Mouse (Mus musculus): Measurements from ENCODE around the gene Pax3. TPM values are rescaled to one million over a fixed set of nuclear protein-coding genes. Genes with fewer than 3 reads are reported as not detected.

The Pax3 gene
- polyA plus RNA-seq, 2 experiments: 0.54 to 0.99 TPM

DNA sequence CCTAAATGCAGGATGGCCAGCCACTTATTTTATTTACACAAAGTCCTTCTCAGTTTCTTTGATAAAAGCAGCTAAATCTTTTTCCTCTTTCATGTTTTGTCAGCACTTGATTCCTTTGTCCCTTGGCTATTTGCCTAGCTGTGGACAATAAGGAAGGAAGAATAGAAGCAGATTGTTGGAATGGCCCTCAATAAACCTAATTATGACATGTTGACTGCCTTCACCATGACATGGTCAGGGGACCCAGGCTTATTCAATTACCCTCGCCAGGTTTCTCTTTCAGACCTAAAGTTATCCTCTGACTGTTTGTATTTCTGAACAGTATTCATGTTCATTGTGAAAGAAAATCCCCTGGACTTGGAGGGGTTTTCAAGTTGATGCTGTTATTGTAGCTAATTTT, 25.3 kb downstream of the Pax3 start:
- DNase-seq (ENCODE audit: low spot score) (no peak), ATAC-seq (ENCODE audit: low FRiP score, low read depth) (no peak)
- TF ChIP-seq POLR2A (IDR thresholded peaks at IDR 0.05; ENCODE audit: borderline replicate concordance, extremely low read depth, insufficient read depth, insufficient read length): no peak
- 35% methylated on average over 1 of the region's 1 CpGs for WGBS
- Histone ChIP-seq H3K4me2 (replicated peaks; ENCODE audit: low read depth, low read length, severe bottlenecking) (no peak overlapping the region), H3K9ac (ENCODE audit: low read depth, low read length, severe bottlenecking) (no peak overlapping the region), H3K4me1 (ENCODE audit: control insufficient read depth, insufficient read depth, low read length) (no peaks in the 10 kb centered on the region), H3K4me3 (replicated peaks; ENCODE audit: low read length) (no peak overlapping the region), H3K36me3 (ENCODE audit: control insufficient read depth, insufficient read depth, low read length) (no peaks in the 10 kb centered on the region), H3K27ac (replicated peaks; ENCODE audit: low read depth, low read length) (no peak overlapping the region), H3K9me3 (ENCODE audit: control insufficient read depth, low read length) (no peaks in the 10 kb centered on the region), H3K27me3 (ENCODE audit: control insufficient read depth, insufficient read depth, low read length) (peaks cover 15% of the 10 kb centered on the region; the same call in 1 of the 2 replicates)

DNA sequence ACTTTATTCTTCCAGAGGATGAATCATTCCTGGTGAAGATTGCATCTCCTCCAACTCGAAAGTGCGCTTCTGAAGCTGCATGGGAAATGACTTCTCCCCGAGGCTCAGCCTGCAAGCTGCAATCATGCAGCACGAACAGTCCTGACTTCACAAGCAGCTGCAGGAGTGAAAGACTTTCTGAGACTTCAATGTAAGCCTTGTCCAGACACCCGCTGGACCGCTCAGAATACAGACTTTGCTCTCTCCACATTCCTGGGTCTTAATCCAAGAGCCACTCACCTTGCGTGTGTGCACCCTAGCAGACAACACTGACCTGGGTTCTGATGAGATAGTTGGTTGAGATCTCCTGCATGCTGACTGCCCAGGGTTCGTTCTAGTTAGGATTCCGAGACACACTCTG, 26.2 kb downstream of the Pax3 start:
- ATAC-seq (ENCODE audit: low FRiP score, low read depth) (no peak), DNase-seq (ENCODE audit: low spot score) (no peak)
- 56% methylated on average over 9 of the region's 9 CpGs for WGBS
- H3K9me3 ChIP-seq (ENCODE audit: control insufficient read depth, low read length): no peaks in the 10 kb centered on the region
- no peak overlapping the region for H3K9ac ChIP-seq (ENCODE audit: low read depth, low read length, severe bottlenecking)
- H3K27ac ChIP-seq (replicated peaks; ENCODE audit: low read depth, low read length): no peak overlapping the region
- H3K4me2 ChIP-seq (replicated peaks; ENCODE audit: low read depth, low read length, severe bottlenecking): no peak overlapping the region
- H3K4me3 ChIP-seq (replicated peaks; ENCODE audit: low read length): no peak overlapping the region
- peaks cover 15% of the 10 kb centered on the region; the same call in 1 of the 2 replicates for H3K27me3 ChIP-seq (ENCODE audit: control insufficient read depth, insufficient read depth, low read length)
- H3K36me3 ChIP-seq (ENCODE audit: control insufficient read depth, insufficient read depth, low read length): no peaks in the 10 kb centered on the region
- no peaks in the 10 kb centered on the region for H3K4me1 ChIP-seq (ENCODE audit: control insufficient read depth, insufficient read depth, low read length)
- no peak for TF ChIP-seq POLR2A (IDR thresholded peaks at IDR 0.05; ENCODE audit: borderline replicate concordance, extremely low read depth, insufficient read depth, insufficient read length)

GRCm38 (mm10) chr1:78168796-78169195, 28.1 kb downstream of the Pax3 start:
- no peaks in the 10 kb centered on the region for H3K4me1 ChIP-seq (ENCODE audit: control insufficient read depth, insufficient read depth, low read length)
- H3K27ac ChIP-seq (replicated peaks; ENCODE audit: low read depth, low read length): no peak overlapping the region
- H3K36me3 ChIP-seq (ENCODE audit: control insufficient read depth, insufficient read depth, low read length): no peaks in the 10 kb centered on the region
- WGBS: 81% methylated on average over 3 of the region's 3 CpGs
- DNase-seq (ENCODE audit: low spot score): no peak
- no peak overlapping the region for H3K9ac ChIP-seq (ENCODE audit: low read depth, low read length, severe bottlenecking)
- no peak for ATAC-seq (ENCODE audit: low FRiP score, low read depth)
- H3K9me3 ChIP-seq (ENCODE audit: control insufficient read depth, low read length): no peaks in the 10 kb centered on the region
- H3K27me3 ChIP-seq (ENCODE audit: control insufficient read depth, insufficient read depth, low read length): peaks cover 15% of the 10 kb centered on the region; the same call in 1 of the 2 replicates
- no peak overlapping the region for H3K4me3 ChIP-seq (replicated peaks; ENCODE audit: low read length)
- no peak for TF ChIP-seq POLR2A (IDR thresholded peaks at IDR 0.05; ENCODE audit: borderline replicate concordance, extremely low read depth, insufficient read depth, insufficient read length)
- H3K4me2 ChIP-seq (replicated peaks; ENCODE audit: low read depth, low read length, severe bottlenecking): no peak overlapping the region

DNA sequence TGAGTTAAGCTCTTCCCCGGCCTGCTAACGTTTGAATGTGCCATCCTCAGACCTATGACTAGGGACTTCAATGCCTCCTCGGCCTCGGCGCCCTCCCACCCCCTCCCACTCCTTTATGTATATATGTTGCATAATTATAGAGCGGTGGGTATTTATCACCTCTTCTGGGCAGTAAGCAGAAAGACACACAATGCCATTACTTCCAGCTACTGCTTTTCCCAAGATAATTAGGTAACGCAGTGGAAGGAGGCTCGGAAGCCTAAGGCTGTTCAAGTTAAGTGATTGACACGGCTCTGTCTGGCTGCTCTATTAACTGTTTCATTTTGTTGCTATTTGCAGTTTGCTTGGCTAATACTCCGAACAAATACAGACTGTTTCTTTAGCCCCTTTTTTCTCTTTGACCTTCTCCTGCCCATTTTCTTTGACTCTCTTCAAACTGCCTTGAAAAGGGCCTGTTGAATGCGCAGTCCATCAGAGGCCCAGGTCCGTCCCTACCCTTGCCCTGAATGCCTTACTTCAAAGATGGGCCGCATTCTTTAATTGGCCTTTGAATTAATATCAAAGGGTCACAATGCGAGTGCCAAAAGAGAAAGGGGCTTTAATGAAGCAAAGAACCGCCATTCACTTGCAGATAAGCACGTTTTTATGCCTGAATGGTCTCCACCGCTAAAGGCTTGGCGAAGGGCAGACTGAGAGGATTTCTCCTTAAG, 29.2 kb downstream of the Pax3 start:
- H3K4me3 ChIP-seq (replicated peaks; ENCODE audit: low read length): no peak overlapping the region
- no peak for DNase-seq (ENCODE audit: low spot score)
- no peak overlapping the region for H3K4me2 ChIP-seq (replicated peaks; ENCODE audit: low read depth, low read length, severe bottlenecking)
- H3K27ac ChIP-seq (replicated peaks; ENCODE audit: low read depth, low read length): no peak overlapping the region
- H3K27me3 ChIP-seq (ENCODE audit: control insufficient read depth, insufficient read depth, low read length): peaks cover 15% of the 10 kb centered on the region; the same call in 1 of the 2 replicates
- no peaks in the 10 kb centered on the region for H3K4me1 ChIP-seq (ENCODE audit: control insufficient read depth, insufficient read depth, low read length)
- WGBS: 47% methylated on average over 18 of the region's 18 CpGs
- no peak for ATAC-seq (ENCODE audit: low FRiP score, low read depth)
- no peaks in the 10 kb centered on the region for H3K36me3 ChIP-seq (ENCODE audit: control insufficient read depth, insufficient read depth, low read length)
- H3K9me3 ChIP-seq (ENCODE audit: control insufficient read depth, low read length): no peaks in the 10 kb centered on the region
- TF ChIP-seq POLR2A (IDR thresholded peaks at IDR 0.05; ENCODE audit: borderline replicate concordance, extremely low read depth, insufficient read depth, insufficient read length): no peak
- no peak overlapping the region for H3K9ac ChIP-seq (ENCODE audit: low read depth, low read length, severe bottlenecking)

DNA sequence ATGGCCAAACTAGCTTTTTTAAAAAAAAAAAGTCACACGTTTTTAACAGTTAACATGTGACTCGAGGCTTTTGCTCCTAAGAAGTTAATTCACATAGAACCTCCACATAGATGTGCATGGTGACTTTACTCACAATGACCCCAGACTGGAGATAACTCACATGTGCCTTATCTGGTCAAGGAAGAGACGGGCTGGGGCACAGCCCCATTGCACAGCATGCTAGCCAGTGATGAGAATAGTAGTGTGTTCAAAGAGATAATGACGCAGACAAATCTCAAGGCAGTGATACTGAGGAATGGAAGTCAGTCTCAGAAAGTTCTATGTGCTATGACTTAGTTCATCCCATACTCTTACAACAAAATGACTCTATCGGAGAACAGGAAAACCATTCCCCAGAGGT, 35.2 kb downstream of the Pax3 start:
- no peak for DNase-seq (ENCODE audit: low spot score)
- TF ChIP-seq POLR2A (IDR thresholded peaks at IDR 0.05; ENCODE audit: borderline replicate concordance, extremely low read depth, insufficient read depth, insufficient read length): no peak
- Histone ChIP-seq H3K4me2 (replicated peaks; ENCODE audit: low read depth, low read length, severe bottlenecking) (no peak overlapping the region), H3K4me1 (ENCODE audit: control insufficient read depth, insufficient read depth, low read length) (peaks cover 11% of the 10 kb centered on the region; the same call in 1 of the 2 replicates), H3K36me3 (ENCODE audit: control insufficient read depth, insufficient read depth, low read length) (no peaks in the 10 kb centered on the region), H3K4me3 (replicated peaks; ENCODE audit: low read length) (no peak overlapping the region), H3K9me3 (ENCODE audit: control insufficient read depth, low read length) (no peaks in the 10 kb centered on the region), H3K27ac (replicated peaks; ENCODE audit: low read depth, low read length) (no peak overlapping the region), H3K27me3 (ENCODE audit: control insufficient read depth, insufficient read depth, low read length) (no peaks in the 10 kb centered on the region), H3K9ac (ENCODE audit: low read depth, low read length, severe bottlenecking) (no peak overlapping the region)
- WGBS: 72% methylated on average over 5 of the region's 5 CpGs
- no peak for ATAC-seq (ENCODE audit: low FRiP score, low read depth)

All from limb, embryonic 14.5 days (tissue).